Mouse (Mus musculus) thymus, postnatal 0 days (tissue): ENCODE measurements at regions not wholly inside any gene's neighbourhood (a gene's known extent, or its start where the extent isn't known, plus 50 kb on each side); places are given as distances from the start of the nearest gene placed in this dataset.

Experiments used
- DNase-seq: peaks from one replicate; pipeline ENCODE4 v3.0.0-alpha.2; 2015; ENCODE audit warnings: low spot score

DNA sequence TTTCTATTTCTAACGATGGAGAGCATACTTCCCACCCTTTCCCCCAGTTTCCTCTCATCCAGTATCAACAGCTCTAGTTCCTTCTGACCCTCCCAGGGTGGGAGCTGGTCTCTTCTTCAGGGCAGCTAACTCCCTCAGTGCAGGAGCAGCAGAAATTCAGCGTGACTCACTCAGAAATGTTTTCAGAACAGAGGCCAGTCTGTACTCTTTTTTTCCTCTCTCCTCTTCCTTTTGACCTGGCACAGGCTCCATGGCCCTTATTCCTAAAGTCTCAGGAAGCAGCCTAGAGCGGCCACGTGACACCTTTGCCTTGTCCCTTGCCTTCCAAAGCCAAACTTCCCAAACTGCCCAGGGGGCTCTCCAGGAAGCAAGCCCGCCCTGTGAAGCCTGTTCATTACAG lies 55.4 kb downstream of the Pja1 start:
- DNase-seq: no peak

DNA sequence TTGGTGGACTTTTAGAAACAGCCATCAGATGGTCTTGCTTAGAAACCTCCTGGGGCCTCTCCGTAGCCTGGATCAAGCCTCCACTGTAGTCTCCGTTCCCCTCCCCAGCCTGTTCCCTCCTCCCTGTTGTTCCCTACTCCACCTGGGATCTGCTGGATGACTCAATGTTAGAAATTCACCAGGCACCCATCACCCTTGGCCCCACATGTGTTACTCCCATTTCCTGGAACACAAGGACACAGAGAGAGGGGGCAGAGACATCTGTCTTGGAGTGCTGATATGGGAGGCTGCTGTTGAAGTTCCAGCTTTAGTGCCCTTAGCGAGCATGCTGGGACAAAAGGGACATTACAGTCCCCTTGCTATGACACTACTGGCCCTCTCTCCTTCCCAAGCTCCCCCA lies 60.1 kb downstream of the Pja1 start:
- DNase-seq: no peak

DNA sequence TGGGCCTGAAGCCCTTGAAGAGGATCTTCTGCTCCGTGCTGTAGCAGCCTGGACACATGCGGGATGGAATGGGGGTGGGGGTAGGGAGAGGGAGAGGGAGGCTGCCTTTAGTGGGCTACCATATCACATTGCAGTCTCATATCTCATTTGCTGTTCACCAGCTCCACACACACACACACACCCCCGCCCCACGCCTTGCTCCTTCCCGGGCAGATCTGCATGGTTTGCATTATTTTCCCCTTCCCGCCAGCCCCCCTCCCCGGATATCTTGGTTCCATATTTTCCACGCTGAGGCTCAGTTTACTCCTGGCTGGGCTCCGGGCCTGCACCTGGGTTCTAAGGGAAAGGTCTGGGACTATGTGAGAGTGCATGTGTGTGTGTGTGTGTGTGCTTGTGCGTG lies 61.2 kb downstream of the Pja1 start:
- DNase-seq: no peak

DNA sequence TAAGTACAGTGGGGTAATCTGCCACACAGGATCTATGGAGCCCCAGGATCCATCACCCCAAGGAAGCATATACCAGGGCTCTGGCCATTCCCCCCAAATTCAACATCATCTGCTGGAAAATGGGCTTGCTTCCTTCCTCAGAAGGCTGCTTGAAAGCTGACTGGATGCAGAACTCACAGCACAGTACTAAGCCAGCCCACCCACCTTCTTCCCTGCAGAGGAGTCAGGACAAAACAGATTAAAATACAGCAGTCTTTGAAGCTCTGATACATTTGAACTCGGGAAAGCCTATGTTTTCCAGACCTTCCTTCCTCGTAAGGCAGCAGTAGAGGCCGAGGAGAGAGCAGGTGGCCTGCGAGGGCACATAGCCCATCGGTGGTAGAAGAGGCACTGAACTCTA lies 61.7 kb downstream of the Pja1 start:
- no peak for DNase-seq

DNA sequence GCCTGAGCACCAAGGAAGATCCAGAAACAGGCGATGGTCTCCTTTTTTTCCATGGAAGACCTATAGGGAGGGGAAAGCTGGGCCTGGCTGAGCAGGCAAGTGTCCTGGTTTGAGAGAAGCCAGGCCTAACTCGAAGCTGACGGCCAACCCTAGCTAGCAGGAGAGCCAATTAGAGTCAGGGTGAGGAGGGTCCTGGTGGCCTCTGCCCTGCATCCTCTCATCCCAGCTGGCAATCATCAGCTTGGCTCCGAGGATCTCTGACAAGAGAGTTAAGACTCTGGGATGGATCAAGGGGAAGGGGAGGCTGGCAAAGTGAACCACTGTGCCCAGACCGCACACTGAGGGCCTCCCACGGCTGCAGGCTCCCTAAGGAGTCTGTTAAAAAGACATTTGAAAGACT lies 62.3 kb downstream of the Pja1 start:
- DNase-seq: no peak

DNA sequence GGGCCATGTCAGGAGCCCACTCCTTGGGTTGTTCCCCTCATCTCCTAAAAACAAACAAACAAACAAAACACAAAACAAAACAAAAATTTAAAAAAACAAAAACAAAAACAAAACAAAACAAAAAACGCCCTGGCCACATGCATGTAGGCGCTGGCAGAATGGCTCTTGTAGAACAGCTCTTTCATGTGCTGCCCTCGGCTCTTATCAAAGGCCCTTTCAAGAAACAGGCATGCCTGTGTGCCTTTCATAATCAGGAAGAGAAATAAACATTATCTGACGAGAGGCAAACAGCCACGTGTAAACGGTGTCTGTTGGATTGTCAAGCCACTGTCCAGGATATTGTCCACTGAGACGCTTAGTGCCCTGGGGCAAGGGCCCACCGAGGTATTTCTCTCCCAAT lies 65.2 kb downstream of the Pja1 start:
- no peak for DNase-seq

DNA sequence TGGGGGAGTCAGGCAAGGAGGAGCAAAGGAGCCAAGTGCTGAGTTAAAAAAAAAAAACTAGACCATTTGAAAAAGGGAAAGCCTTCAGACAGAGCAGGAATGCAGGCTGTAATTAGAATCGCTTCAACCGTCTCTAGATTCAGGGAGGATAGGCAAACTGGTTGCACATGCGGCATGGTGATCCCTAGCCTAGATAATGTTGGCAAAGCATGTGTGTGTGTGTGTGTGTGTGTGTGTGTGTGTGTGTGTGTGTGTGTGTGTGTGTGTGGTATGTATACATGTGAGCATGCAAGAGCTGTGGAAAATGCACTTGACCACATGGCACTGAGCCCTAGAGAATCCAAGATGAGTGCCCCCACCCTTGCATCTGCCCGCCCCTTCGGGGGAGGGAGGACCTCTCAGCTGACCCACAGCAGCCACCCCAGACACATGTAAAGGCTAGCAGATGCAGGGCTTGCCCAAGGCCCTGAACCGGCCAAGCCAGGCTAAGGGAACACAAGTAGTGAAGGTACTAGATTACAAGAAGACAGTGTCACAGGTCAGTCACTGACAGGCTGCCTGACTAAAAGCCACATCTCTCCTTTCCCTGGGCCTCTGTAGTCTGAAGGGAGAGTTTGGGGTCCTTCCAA lies 67.4 kb downstream of the Pja1 start:
- DNase-seq: no peak

DNA sequence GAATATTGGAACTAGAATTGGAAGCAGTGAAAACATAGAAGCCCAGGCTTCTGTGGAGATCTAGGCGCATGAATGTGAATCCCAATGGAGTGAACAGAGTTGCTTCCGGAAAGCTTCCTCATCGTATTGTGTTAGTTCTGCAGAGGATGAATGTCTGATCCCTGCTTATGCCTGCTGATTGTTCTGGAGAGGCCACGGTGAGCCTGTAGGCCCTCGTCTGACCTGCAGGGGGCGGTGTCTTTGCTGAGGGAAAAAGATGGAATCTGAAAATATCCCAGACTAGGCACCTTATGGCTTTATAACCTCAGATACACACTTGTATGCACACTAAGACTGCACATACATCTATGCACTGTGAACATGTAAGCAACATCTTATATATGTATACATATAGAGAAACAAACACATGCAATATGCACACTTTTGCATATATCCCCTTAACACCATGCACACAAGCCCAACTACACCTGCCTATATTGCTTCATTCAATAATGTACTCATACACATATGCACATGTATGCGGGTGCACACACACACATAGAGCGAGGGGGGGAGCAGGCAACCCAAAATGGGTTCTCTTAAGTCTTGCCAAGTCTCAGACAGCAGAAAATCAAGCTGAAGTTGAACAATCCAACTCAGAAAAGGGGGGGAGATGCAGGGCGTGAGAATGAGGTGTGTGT lies 68.1 kb downstream of the Pja1 start:
- DNase-seq: peak; percentile 8

DNA sequence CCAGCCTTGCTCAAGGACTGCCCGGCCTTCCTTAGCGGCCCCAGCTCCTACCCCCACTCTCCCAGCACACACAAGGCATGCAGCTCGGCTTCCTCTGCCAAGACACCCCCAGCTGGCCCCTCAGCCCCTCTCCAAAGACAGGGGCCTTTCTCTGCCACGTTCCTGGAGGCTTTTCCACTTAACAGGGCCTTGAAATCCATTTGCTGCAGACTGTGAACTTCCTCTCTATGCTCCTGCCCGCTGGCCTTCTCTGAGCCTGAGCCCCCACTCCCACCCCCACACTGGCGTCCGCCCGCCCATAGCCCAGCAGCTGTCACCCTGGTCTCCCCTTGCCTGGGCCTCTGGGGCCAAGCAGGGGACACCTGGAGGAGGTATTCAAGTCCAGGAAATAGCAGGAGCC lies 73.7 kb downstream of the Pja1 start:
- DNase-seq: no peak

DNA sequence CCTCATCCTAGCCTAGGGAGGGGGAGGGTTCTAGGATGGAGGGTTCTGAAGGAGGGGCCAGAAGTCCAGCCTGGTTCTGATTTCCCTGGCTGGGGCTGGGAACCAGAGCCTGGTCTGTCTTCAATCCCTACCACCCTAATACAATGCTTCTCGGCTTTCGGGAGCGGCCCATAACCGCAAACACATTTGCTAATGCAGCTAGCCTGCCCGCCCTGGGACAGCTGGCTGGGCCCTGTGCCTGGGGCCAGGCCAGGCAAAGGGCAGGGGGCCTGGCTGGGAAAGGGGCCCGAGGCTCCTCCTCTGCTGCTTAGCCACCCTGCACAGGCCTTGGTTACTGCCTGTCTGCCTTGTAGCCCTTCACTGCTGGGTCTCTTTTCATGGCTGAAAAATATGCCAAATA lies 74.9 kb downstream of the Pja1 start:
- no peak for DNase-seq

DNA sequence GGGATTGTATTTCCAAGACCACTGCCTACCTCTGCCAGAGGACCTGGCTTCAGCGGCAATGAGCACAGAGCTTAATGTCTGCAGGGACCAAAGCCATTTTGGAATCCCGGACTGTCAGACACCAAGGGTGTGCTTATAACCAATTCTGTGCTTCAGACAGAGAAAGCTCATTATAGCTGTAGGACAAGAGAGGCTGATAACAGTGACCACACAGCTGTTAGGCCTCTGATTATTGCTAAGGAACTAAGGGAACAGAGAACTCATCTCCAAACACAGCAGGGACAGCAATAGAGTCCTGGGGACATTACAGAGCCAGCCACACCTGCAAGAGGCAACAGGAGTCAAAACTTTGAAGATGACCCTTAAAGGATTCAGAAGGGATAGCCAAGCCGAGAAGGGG lies 76.0 kb downstream of the Pja1 start:
- DNase-seq: no peak

DNA sequence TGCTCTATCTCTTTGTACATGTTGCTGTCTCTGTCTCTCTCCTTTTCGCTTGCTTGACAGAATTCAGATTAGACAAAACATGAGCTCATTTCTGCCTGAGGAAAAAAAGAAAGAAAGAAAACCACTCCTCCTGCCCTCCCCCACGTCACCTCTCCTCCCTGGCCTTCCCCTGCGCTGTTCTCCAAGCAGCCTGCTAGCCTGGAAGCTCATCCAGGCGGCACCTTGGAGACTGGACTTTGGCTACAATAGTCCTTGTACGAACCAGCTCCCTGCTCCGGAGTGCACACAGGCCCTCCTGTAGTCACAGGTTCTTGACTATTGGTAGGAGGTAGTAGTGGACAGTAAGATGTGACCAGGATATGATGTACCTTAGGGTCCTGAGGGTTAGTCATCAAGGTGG lies 79.4 kb downstream of the Pja1 start:
- no peak for DNase-seq

DNA sequence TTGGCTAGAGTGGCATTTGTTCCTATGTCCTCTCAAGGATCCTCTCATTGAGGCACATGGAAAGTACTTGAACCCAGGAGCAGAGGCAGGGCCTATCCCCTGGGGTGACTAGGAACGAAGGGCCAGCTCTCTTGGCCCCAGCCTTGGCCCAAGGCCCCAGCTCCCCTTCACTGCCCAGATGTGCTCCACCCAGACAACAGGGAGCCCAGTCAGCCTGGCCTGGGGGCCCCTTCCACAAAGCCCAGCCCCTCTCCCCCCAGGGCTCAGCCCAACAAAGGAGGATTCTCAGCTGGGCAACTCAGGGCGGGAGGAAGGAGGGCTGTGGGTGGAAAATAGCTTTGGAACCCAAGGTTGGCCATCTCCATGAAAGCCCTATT lies 80.6 kb downstream of the Pja1 start:
- no peak for DNase-seq

DNA sequence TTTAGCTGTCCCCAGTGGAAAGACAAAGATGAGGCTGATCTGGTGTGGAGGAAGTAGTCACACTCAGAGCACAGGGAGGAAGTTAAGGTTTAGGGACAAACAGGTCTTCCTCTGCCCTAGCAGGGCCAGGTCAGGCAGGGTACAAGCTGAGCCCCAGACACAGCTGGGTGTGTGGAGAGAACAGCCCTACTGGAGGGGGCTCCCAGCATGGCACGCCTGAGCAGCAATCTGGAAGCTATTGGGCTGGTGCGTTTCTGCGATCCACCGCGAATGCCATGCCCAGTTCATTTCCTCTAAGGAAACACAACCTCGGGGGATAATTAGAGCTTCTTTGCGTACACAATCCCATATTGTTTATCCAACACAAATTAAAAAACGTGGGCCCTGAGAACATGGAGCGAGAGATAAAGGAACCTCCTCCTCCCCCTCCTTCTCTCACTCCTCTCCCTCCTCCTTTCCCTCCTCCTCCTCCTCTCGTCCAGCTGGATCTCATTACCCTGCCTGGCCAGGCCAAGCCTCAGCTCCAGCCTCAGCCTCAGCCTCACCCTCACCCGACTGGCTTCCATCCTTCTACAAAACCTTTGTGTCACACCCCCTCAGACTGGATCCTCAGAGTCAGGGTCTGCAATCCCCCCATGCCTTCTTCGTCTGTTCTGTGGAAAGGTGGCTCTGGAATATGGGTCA lies 81.2 kb downstream of the Pja1 start:
- no peak for DNase-seq

DNA sequence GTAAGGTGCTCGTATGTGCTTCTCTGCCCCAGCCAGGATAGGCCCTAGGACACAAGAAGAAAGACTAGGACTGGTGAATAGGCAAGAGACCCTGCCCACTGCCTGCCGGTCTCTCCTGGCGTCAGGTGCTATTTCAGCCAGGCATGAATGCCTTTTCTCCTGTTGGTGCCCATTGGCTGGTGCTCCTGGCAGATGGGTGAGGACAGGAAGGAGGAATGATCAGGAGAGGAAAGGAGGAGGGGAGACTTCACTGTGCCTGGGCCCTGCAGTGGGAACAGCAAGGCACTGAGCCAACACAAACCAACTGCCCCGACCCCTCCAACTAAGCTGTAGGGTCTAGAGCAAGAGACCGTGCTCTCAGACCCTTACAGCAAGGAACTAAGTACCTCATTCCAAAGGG lies 100.4 kb downstream of the Pja1 start:
- DNase-seq: no peak

DNA sequence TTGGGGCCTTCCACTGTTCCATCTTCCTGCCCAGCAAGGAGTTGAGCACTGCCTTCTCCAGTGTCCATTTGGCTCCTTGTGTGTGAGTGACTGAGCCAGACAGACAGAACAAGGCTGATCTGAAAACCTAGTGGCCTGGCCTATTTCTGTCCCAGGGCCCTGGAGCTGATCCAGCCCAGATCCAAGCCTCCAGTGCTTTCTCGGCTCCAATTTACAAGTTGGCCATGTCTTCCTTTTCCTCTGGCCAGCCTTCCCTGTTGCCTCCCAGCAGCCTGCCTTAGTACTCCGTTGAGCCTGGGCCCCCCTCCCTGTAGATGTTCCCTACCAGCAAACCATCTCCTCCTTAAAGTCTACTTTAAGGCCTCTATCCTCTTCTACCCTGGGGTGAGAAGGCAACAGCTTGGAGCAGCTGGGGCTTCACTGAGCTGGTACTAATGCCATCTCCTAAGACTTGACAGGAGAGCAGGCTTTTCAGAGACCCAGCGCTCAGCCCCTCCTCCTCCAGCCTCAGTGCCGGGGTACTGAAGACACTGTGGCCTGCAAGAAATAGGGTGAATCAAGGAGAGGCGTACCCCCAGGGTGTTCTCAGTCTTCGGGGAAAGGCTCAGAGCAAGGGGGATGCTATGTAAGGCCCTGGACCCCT lies 101.7 kb downstream of the Pja1 start:
- DNase-seq: no peak

DNA sequence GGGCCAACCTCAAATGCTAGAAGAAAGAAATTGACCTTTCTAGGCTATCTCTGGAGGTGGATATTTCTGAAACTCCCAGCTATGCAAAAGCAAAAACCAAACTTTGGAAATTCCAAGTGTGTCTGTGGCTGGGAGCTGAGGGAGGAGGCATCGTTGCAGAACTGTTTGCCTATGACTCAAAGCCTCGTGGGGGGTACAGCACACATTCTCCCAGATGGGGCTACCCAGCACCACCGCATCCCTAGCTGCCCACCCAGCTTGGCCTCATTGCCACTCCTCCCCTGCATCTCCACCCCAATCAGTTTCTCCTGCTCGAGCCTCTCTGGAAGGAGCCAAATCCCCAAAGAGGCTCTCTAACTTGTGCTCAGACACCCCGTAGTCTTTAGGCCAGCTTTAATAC lies 107.0 kb downstream of the Pja1 start:
- no peak for DNase-seq

DNA sequence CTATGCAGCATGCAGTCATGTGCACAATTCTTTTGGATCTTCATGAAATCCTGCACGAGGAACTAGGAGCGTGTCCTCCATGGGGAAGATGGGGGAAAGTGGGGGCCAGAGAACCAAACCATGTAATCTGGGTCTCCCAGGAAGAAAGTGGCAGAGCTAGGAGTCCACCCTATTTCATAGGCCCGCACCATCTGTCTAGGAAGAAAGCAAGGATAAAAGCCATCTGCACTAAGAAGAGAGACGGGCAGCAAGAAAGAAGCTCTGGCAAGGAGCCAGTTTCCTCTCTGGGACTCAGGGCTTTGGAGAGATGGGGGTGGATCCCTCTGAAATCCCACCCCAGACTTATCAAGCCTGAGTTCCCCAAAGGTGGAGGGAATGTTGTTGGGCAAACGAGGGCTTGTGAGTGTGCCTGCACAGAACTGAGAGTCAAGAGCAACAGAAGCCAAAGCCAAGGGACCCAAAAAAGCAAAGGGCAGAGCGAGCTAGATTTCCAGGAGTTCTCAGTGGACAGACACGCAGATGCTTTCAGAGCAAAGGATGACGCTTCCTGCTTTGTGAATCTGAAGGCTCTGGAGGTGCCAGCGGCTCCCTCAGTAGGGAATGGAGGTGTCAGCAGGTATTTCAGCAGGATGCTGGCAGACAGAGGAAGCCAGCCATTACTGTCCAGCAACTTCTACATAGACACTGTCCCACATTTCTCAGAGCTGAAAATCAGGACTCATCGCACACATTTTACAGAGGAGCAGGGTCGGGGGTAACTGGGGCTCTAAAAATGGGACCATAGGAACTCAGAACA lies 110.8 kb downstream of the Pja1 start:
- DNase-seq: no peak

DNA sequence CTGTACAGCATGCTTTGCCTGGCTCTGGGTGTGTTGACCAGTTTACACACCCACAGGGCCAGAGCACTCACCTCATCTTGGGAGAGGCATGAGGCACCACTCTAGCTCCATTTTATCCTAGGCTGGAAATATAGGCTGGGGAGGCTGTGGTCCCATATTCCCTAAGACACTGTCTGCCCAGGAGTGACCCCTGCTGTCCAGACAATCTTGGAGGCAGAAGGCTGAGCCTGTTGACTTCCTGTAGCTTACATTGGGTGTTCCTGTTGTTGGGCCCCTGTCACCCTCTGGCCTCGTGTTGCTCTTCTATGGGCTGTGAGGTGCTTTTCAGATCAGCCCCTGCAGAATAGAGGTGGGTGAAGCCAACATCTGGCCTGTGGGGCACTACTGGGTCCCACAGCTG lies 112.3 kb downstream of the Pja1 start:
- no peak for DNase-seq

DNA sequence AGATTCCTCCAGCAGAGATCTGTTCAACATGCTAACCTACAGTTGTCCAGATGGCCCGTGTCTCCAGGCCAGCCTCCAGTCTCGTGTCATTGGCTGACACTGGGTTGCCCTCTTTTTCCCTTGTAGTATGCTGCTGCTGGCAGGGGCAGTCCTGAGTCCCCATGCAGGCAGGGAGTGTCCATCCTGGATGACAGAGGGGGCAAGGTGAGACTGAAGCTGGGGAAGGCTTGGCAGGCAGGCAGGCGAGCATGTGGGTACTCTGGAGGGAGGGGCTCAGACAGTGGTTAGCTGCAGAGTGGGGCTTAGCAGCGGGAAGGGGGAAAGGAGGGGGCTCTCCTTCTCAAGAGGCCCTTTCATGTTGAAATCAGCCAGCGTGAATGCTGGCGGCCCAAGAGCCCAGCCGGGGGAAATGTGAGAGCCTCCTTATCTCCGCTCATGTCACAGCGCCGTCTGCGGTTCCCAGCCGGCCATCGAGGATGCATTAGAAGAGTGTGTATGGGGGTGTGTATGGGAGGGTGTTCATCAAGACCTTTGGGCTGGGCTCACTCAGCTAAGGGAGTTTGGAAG lies 112.9 kb downstream of the Pja1 start:
- no peak for DNase-seq

DNA sequence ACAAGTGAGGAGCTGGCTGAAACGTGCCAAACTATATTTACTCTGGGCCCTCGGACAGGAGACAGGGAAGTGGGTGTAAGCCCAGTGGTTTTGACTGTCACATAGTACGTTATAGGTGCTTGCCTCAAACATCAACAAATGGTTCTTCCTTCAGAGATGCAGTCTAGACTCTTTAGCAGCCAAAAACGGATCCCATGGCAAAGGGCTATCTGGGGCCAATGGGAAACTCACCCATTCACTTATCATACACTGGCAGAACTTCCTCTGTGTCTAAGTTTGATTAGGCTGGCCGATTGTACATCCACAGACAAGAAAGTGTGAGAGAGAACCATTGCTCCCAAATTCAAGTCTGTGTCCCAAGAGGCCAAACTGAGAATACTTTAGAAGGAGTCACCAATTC lies 115.9 kb downstream of the Pja1 start:
- DNase-seq: no peak
